Mouse (Mus musculus) embryonic facial prominence, embryonic 14.5 days (tissue): ENCODE measurements around the gene Hhex. TPM values are rescaled to one million over a fixed set of nuclear protein-coding genes. Genes with fewer than 3 reads are reported as not detected.

Experiments used
- ATAC-seq: fragments of 200-750 bp; cut with Nextera tagmentation; 2 replicates; pipeline ENCODE4 v1.8.0; 2017; ENCODE audit warnings: low read depth, moderate number of reproducible peaks, moderate TSS enrichment
- DNase-seq: peaks from one replicate; pipeline ENCODE4 v3.0.0-alpha.2; 2015; ENCODE audit warnings: low spot score
- H3K27ac ChIP-seq: fragments of 300-500 bp; sonication (generic); replicated peaks from 2 replicates; pipeline ENCODE4 v1.5.1; 2014; ENCODE audit warnings: low read depth, mild to moderate bottlenecking, low read length, moderate library complexity
- H3K27me3 ChIP-seq: fragments of 300-500 bp; sonication (generic); replicated peaks from 2 replicates; pipeline ENCODE4 v1.6.1; 2014; ENCODE audit warnings: low read length; ENCODE audit not compliant: control insufficient read depth, insufficient read depth
- H3K36me3 ChIP-seq: fragments of 300-500 bp; sonication (generic); 2 replicates; pipeline ENCODE4 v1.6.1; 2014; ENCODE audit warnings: low read length, mixed read lengths; ENCODE audit not compliant: control insufficient read depth, insufficient read depth
- H3K4me1 ChIP-seq: fragments of 300-500 bp; sonication (generic); 2 replicates; pipeline ENCODE4 v1.6.1; 2014; ENCODE audit warnings: antibody characterized with exemption, low read length; ENCODE audit not compliant: control insufficient read depth, insufficient read depth
- H3K4me2 ChIP-seq: fragments of 300-500 bp; sonication (generic); 2 replicates; pipeline ENCODE4 v1.6.1; 2014; ENCODE audit warnings: low read depth, mild to moderate bottlenecking, low read length, moderate library complexity, mixed read lengths
- H3K4me3 ChIP-seq: fragments of 300-500 bp; sonication (generic); 2 replicates; pipeline ENCODE4 v1.5.1; 2014; ENCODE audit warnings: low read depth, mild to moderate bottlenecking, low read length
- H3K9ac ChIP-seq: fragments of 300-500 bp; sonication (generic); 2 replicates; pipeline ENCODE4 v1.6.1; 2014; ENCODE audit warnings: low read depth, mild to moderate bottlenecking, low read length, moderate library complexity, mixed read lengths
- H3K9me3 ChIP-seq: fragments of 300-500 bp; sonication (generic); 2 replicates; pipeline ENCODE4 v1.6.1; 2016; ENCODE audit warnings: low read length; ENCODE audit not compliant: control insufficient read depth
- WGBS: fragments of 180-500 bp; shearing (Covaris S2); extraction: QIAGEN DNeasy Blood & Tissue Kit; methylation state at CpG from one replicate; pipeline ENCODE4 v1.1.7; 2014; 5-methylcytosine and 5-hydroxymethylcytosine counted together
- polyA plus RNA-seq: library from polyadenylated mRNA; unstranded; fragments of >200 nt; fragmentation: Nextera tagmentation; extraction: Ambion mirVana; gene quantifications from 2 replicates; pipeline ENCODE4 v1.2.1, GENCODE M21; 2014

Gene Hhex
- polyA plus RNA-seq, 1 experiment from 2014 or later = 6.7 TPM

GRCm38 (mm10) chr19:37468841-37469566, 34.4 kb downstream of the Hhex start:
- WGBS = 66% methylated on average over 6 of the region's 6 CpGs

GRCm38 (mm10) chr19:37471680-37472079, 37.1 kb downstream of the Hhex start:
- Histone ChIP-seq H3K27me3 (no peaks in the 10 kb centered on the region), H3K4me3 (no peak overlapping the region), H3K36me3 (no peaks in the 10 kb centered on the region), H3K9me3 (no peaks in the 10 kb centered on the region), H3K4me1 (no peaks in the 10 kb centered on the region), H3K27ac (no peak overlapping the region), H3K4me2 (no peak overlapping the region), H3K9ac (no peak overlapping the region)
- no peak for DNase-seq
- ATAC-seq = no peak
- WGBS = 80% methylated on average over 4 of the region's 4 CpGs

More at GRCm38 (mm10) chr19:37468841-37469566, 34.4 kb downstream of the Hhex start:
- Histone ChIP-seq H3K9ac (no peak overlapping the region), H3K4me2 (no peak overlapping the region), H3K4me3 (no peak overlapping the region), H3K4me1 (no peaks in the 10 kb centered on the region), H3K9me3 (no peaks in the 10 kb centered on the region), H3K27me3 (no peaks in the 10 kb centered on the region), H3K27ac (no peak overlapping the region), H3K36me3 (no peaks in the 10 kb centered on the region)
- DNase-seq (no peak), ATAC-seq (no peak)

- Histone ChIP-seq H3K27ac (no peak overlapping the region), H3K9me3 (no peaks in the 10 kb centered on the region), H3K4me2 (no peak overlapping the region), H3K4me3 (no peak overlapping the region), H3K36me3 (no peaks in the 10 kb centered on the region), H3K4me1 (no peaks in the 10 kb centered on the region), H3K9ac (no peak overlapping the region), H3K27me3 (no peaks in the 10 kb centered on the region)
- DNase-seq (no peak), ATAC-seq (no peak)
- WGBS = 66% methylated on average over 3 of the region's 3 CpGs
Measured at GRCm38 (mm10) chr19:37472589-37472988, 38.0 kb downstream of the Hhex start.

GRCm38 (mm10) chr19:37481704-37482103, 47.1 kb downstream of the Hhex start:
- H3K4me3 ChIP-seq = no peak overlapping the region
- no peaks in the 10 kb centered on the region for H3K4me1 ChIP-seq
- no peak for DNase-seq
- H3K36me3 ChIP-seq = no peaks in the 10 kb centered on the region
- no peak overlapping the region for H3K4me2 ChIP-seq
- no peak for ATAC-seq
- no peak overlapping the region for H3K9ac ChIP-seq
- H3K27me3 ChIP-seq = no peaks in the 10 kb centered on the region
- 58% methylated on average over 8 of the region's 8 CpGs for WGBS
- no peak overlapping the region for H3K27ac ChIP-seq
- no peaks in the 10 kb centered on the region for H3K9me3 ChIP-seq

- DNase-seq = no peak
- ATAC-seq = no peak
- H3K9me3 ChIP-seq = no peaks in the 10 kb centered on the region
- H3K27me3 ChIP-seq = no peaks in the 10 kb centered on the region
- no peak overlapping the region for H3K4me2 ChIP-seq
- H3K27ac ChIP-seq = no peak overlapping the region
- H3K9ac ChIP-seq = no peak overlapping the region
- no peaks in the 10 kb centered on the region for H3K4me1 ChIP-seq
- WGBS = 79% methylated on average over 14 of the region's 14 CpGs
- no peak overlapping the region for H3K4me3 ChIP-seq
- H3K36me3 ChIP-seq = no peaks in the 10 kb centered on the region
Measured at GRCm38 (mm10) chr19:37482556-37483187, 48.1 kb downstream of the Hhex start.

GRCm38 (mm10) chr19:37484787-37485186, 50.2 kb downstream of the Hhex start:
- no peaks in the 10 kb centered on the region for H3K27me3 ChIP-seq
- no peaks in the 10 kb centered on the region for H3K9me3 ChIP-seq
- H3K4me3 ChIP-seq = no peak overlapping the region
- no peak overlapping the region for H3K27ac ChIP-seq
- 83% methylated on average over 6 of the region's 6 CpGs for WGBS
- H3K9ac ChIP-seq = no peak overlapping the region
- no peaks in the 10 kb centered on the region for H3K36me3 ChIP-seq
- no peak overlapping the region for H3K4me2 ChIP-seq
- ATAC-seq (no peak), DNase-seq (no peak)
- H3K4me1 ChIP-seq = no peaks in the 10 kb centered on the region

- Histone ChIP-seq H3K4me2 (no peak overlapping the region), H3K27me3 (no peaks in the 10 kb centered on the region), H3K36me3 (no peaks in the 10 kb centered on the region), H3K27ac (no peak overlapping the region), H3K9me3 (no peaks in the 10 kb centered on the region), H3K4me1 (no peaks in the 10 kb centered on the region), H3K4me3 (no peak overlapping the region), H3K9ac (no peak overlapping the region)
- DNase-seq (no peak), ATAC-seq (no peak)
- WGBS = 79% methylated on average over 6 of the region's 6 CpGs
Measured at GRCm38 (mm10) chr19:37486801-37487200, 52.2 kb downstream of the Hhex start.

- ATAC-seq (no peak), DNase-seq (no peak)
- H3K27ac ChIP-seq = no peak overlapping the region
- H3K9ac ChIP-seq = no peak overlapping the region
- 85% methylated on average over 5 of the region's 5 CpGs for WGBS
- H3K4me2 ChIP-seq = no peak overlapping the region
- H3K9me3 ChIP-seq = no peaks in the 10 kb centered on the region
- H3K4me1 ChIP-seq = no peaks in the 10 kb centered on the region
- no peak overlapping the region for H3K4me3 ChIP-seq
- H3K36me3 ChIP-seq = no peaks in the 10 kb centered on the region
- H3K27me3 ChIP-seq = no peaks in the 10 kb centered on the region
Measured at GRCm38 (mm10) chr19:37487811-37488475, 53.3 kb downstream of the Hhex start.
